Mouse (Mus musculus) spleen, adult 2 months (tissue): Measurements from ENCODE around the gene Slc38a6.

ENCODE experiments used
- CTCF ChIP-seq: fragments of 200-500 bp; IDR thresholded peaks from 2 replicates; pipeline ENCODE4 v1.5.1; 2011; ENCODE audit warnings: mild to moderate bottlenecking, inconsistent platforms; ENCODE audit not compliant: insufficient read depth, insufficient read length, insufficient replicate concordance; ENCODE audit errors: extremely low read depth
- POLR2A ChIP-seq: fragments of 200-500 bp; IDR thresholded peaks from 2 replicates; pipeline ENCODE4 v1.6.1; 2011; ENCODE audit warnings: low read depth, low read length, inconsistent platforms

- TF ChIP-seq CTCF = no peak
- no peak for TF ChIP-seq POLR2A
Observed at GRCm38 (mm10) chr12:73287609-73288008, 1.0 kb downstream of the Slc38a6 start.
